Mouse (Mus musculus) CH12.LX (cell line): Measurements from ENCODE around the gene Gm12216.

ENCODE experiments used
- CTCF ChIP-seq, 2 experiments: IDR thresholded peaks in 1 of 2; conservative IDR thresholded peaks in 1 of 2; 2 replicates each; pipeline ENCODE4 v1.5.1; 2011 to 2012; ENCODE audit warnings: low read depth in 2 of 2, low read length in 2 of 2, improper control_type of control experiment in 1 of 2, inconsistent platforms in 1 of 2, mild to moderate bottlenecking in 1 of 2, moderate library complexity in 1 of 2
- EP300 ChIP-seq: IDR thresholded peaks from 2 replicates; pipeline ENCODE4 v1.6.1; 2011; ENCODE audit warnings: low read length, improper control_type of control experiment
- GABPA ChIP-seq: IDR thresholded peaks from 2 replicates; pipeline ENCODE4 v1.6.1; 2012; ENCODE audit warnings: low read depth, low read length, improper control_type of control experiment, inconsistent platforms; ENCODE audit not compliant: insufficient replicate concordance
- RAD21 ChIP-seq: IDR thresholded peaks from 2 replicates; pipeline ENCODE4 v1.6.1; 2011; ENCODE audit warnings: low read depth, mild to moderate bottlenecking, low read length, improper control_type of control experiment, moderate library complexity

GRCm38 (mm10) chr11:53841514-53841913 lies 17.5 kb downstream of the Gm12216 start:
- TF ChIP-seq EP300: no peak
- no peak for TF ChIP-seq CTCF (conservative IDR thresholded peaks at IDR 0.05 in 1 of 2, IDR thresholded peaks at IDR 0.05 in 1 of 2; ENCODE audit: low read depth in 2 of 2, low read length in 2 of 2)
- TF ChIP-seq RAD21: no peak
- no peak for TF ChIP-seq GABPA
